In the genomic region with DNA sequence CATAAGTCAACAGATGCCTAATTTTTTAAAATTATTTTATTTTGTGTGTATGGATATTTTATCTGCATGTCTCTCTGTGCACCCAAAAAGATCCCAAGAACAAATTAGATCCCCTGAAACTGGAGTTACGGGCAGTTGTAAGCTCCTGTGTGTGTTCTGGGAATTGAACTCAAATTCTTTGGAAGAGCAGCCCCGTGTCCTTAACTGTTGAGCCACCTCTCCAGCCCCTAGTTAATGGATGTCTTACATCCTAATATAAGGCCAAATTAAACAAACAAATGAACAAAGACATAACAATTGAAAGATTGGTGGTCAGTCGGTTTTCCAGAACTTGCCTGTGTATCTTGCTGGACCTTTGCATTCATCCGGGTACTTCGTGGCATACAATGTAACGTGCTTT, we compare ENCODE assay signal across 17 mouse cellular contexts.
"Had no signal": no experiment of that assay in that cellular context is flagged by ENCODE, and none has a peak within 500 bp of the region (broad histone marks: within the 10 kb centered on the region; RNA-seq: fewer than 3 reads in every experiment).

No protein-coding gene starts in this region.

- H3K4me3 ChIP-seq: neural tube, embryonic 12.5 days; neural tube, embryonic 13.5 days; neural tube, embryonic 15.5 days; stomach, embryonic 15.5 days had no signal

- H3K4me2 ChIP-seq: neural tube, embryonic 12.5 days; neural tube, embryonic 13.5 days; neural tube, embryonic 15.5 days; stomach, embryonic 15.5 days had no signal

- H3K4me1 ChIP-seq: neural tube, embryonic 15.5 days; stomach, embryonic 15.5 days had no signal

- H3K9ac ChIP-seq: neural tube, embryonic 12.5 days; neural tube, embryonic 13.5 days; neural tube, embryonic 15.5 days; stomach, embryonic 15.5 days had no signal

- H3K27ac ChIP-seq: neural tube, embryonic 12.5 days; neural tube, embryonic 13.5 days; stomach, embryonic 15.5 days; stomach, postnatal 0 days had no signal

- H3K36me3 ChIP-seq: neural tube, embryonic 12.5 days; neural tube, embryonic 13.5 days; neural tube, embryonic 15.5 days; stomach, embryonic 15.5 days had no signal

- H3K9me3 ChIP-seq: neural tube, embryonic 12.5 days; neural tube, embryonic 13.5 days; neural tube, embryonic 15.5 days; stomach, embryonic 15.5 days had no signal

- DNase-seq: retina, postnatal 1 day; right cerebral cortex, adult 18-20 months; right cerebral cortex, postnatal 14 days; right cerebral cortex, postnatal 25 days; right cerebral cortex, postnatal 4 days; spleen, adult 18-20 months; thymus, adult 18-20 months; thymus, adult 2 months; thymus, postnatal 14 days; thymus, postnatal 25 days; thymus, postnatal 36 days; thymus, postnatal 4 days had no signal

- H3K27me3 ChIP-seq: neural tube, embryonic 12.5 days; neural tube, embryonic 13.5 days; neural tube, embryonic 15.5 days; stomach, embryonic 15.5 days had no signal
